ENCODE assay signal across 30 mouse cellular contexts in genomic region chr3:4793141-4793540, GRCm38 (mm10).
"Had no signal": no experiment of that assay in that cellular context is flagged by ENCODE, and none has a peak within 500 bp of the region (broad histone marks: within the 10 kb centered on the region; RNA-seq: fewer than 3 reads in every experiment).

No protein-coding gene starts in this region.

- H3K9ac ChIP-seq: heart, embryonic 13.5 days; heart, embryonic 15.5 days; hindbrain, embryonic 13.5 days; hindbrain, embryonic 15.5 days; kidney, embryonic 15.5 days; limb, embryonic 12.5 days; liver, embryonic 13.5 days; liver, embryonic 15.5 days had no signal

- H3K4me2 ChIP-seq: heart, embryonic 11.5 days; heart, embryonic 13.5 days; heart, embryonic 15.5 days; hindbrain, embryonic 13.5 days; hindbrain, embryonic 15.5 days; kidney, embryonic 15.5 days; limb, embryonic 12.5 days; liver, embryonic 11.5 days; liver, embryonic 13.5 days; liver, embryonic 15.5 days had no signal

- H3K4me1 ChIP-seq: heart, embryonic 13.5 days; heart, embryonic 15.5 days; kidney, embryonic 15.5 days; limb, embryonic 10.5 days; liver, embryonic 13.5 days; liver, embryonic 15.5 days had no signal

- H3K27me3 ChIP-seq: heart, embryonic 13.5 days; heart, embryonic 15.5 days; hindbrain, embryonic 13.5 days; hindbrain, embryonic 15.5 days; kidney, embryonic 15.5 days; limb, embryonic 12.5 days; liver, embryonic 13.5 days; liver, embryonic 15.5 days had no signal

- H3K9me3 ChIP-seq: heart, embryonic 13.5 days; heart, embryonic 15.5 days; hindbrain, embryonic 13.5 days; hindbrain, embryonic 15.5 days; kidney, embryonic 15.5 days; limb, embryonic 10.5 days; liver, embryonic 13.5 days; liver, embryonic 15.5 days had no signal

- H3K4me3 ChIP-seq: heart, adult 2 months; heart, embryonic 13.5 days; heart, embryonic 15.5 days; hindbrain, embryonic 13.5 days; hindbrain, embryonic 15.5 days; kidney, embryonic 15.5 days; layer of hippocampus, adult 2 months; left cerebral cortex, adult 2 months; limb, embryonic 10.5 days; limb, embryonic 12.5 days; liver, embryonic 13.5 days; liver, embryonic 15.5 days had no signal

- H3K27ac ChIP-seq: heart, adult 2 months; heart, embryonic 13.5 days; heart, embryonic 15.5 days; hindbrain, embryonic 13.5 days; hindbrain, embryonic 15.5 days; hindbrain, postnatal 0 days; kidney, embryonic 15.5 days; kidney, postnatal 0 days; layer of hippocampus, adult 2 months; left cerebral cortex, adult 2 months; limb, embryonic 10.5 days; limb, embryonic 12.5 days; liver, embryonic 13.5 days; liver, embryonic 15.5 days had no signal

- ATAC-seq: hindbrain, postnatal 0 days; intestine, embryonic 16.5 days had no signal

- H3K36me3 ChIP-seq: heart, embryonic 13.5 days; heart, embryonic 15.5 days; hindbrain, embryonic 13.5 days; hindbrain, embryonic 15.5 days; kidney, embryonic 15.5 days; limb, embryonic 10.5 days; limb, embryonic 12.5 days; liver, embryonic 13.5 days; liver, embryonic 15.5 days had no signal

- DNase-seq: gastrocnemius, postnatal 14 days; gastrocnemius, postnatal 36 days; heart, adult 11 months; heart, adult 2 months; heart, postnatal 14 days; heart, postnatal 36 days; kidney, adult 11 months; kidney, adult 2 months; kidney, adult 9 months; kidney, postnatal 14 days; kidney, postnatal 36 days; layer of hippocampus, adult 9-11 months; layer of hippocampus, postnatal 36 days; liver; liver, embryonic 13.5 days had no signal
